Mouse (Mus musculus) thymus, adult 2 months (tissue): ENCODE measurements at regions not wholly inside any gene's neighbourhood (a gene's known extent, or its start where the extent isn't known, plus 50 kb on each side); places are given as distances from the start of the nearest gene placed in this dataset.

Experiments used
- CTCF ChIP-seq: fragments of 200-500 bp; IDR thresholded peaks from 2 replicates; pipeline ENCODE4 v1.5.1; 2012; ENCODE audit warnings: mild to moderate bottlenecking, control low read depth, low read length, moderate library complexity, borderline replicate concordance; ENCODE audit not compliant: control insufficient read depth, poor library complexity, insufficient read depth; ENCODE audit errors: extremely low read depth
- POLR2A ChIP-seq: fragments of 200-500 bp; IDR thresholded peaks from 2 replicates; pipeline ENCODE4 v1.6.1; 2012; ENCODE audit warnings: mild to moderate bottlenecking, low read length, control low read depth, moderate library complexity; ENCODE audit not compliant: control insufficient read depth, poor library complexity, insufficient read depth; ENCODE audit errors: extremely low read depth

DNA sequence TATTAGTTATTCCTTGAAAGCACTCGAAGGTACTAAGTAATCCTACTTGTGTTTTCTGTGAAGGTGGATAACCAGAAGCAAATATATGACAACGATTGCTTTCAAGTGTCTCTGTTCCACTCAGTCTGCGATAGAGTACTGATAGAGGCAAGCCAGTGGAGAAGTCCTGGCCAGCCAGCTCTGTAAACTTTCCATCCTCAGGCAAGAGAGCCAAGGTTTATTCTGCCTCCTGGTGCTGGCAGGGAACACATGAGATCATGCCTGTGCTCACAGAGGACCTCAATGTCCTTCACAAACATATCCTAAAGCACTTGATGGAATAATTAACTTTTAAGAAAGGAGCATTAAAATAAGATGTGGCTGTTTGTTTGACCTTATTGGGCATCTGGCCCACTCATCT, 94.1 kb downstream of the Arrdc3 start:
- TF ChIP-seq CTCF = no peak
- TF ChIP-seq POLR2A = no peak
